Mouse (Mus musculus) forebrain, embryonic 15.5 days (tissue): ENCODE data around the gene Traf3ip3. TPM values are rescaled to one million over a fixed set of nuclear protein-coding genes. Genes with fewer than 3 reads are reported as not detected.

Experiments
- ATAC-seq: fragments of 200-750 bp; cut with Nextera tagmentation; replicated peaks from 2 replicates; pipeline ENCODE4 v1.8.0; 2017; ENCODE audit warnings: mild to moderate bottlenecking, moderate TSS enrichment, moderate library complexity
- H3K27ac ChIP-seq: fragments of 300-500 bp; sonication (generic); replicated peaks from 2 replicates; pipeline ENCODE4 v1.5.1; 2015; ENCODE audit warnings: mild to moderate bottlenecking, inconsistent platforms
- H3K27me3 ChIP-seq: fragments of 300-500 bp; sonication (generic); 2 replicates; pipeline ENCODE4 v1.6.1; 2015; ENCODE audit warnings: inconsistent platforms
- H3K36me3 ChIP-seq: fragments of 300-500 bp; sonication (generic); 2 replicates; pipeline ENCODE4 v1.6.1; 2015; ENCODE audit warnings: mild to moderate bottlenecking, inconsistent platforms
- H3K4me1 ChIP-seq: fragments of 300-500 bp; sonication (generic); 2 replicates; pipeline ENCODE4 v1.6.1; 2015; ENCODE audit warnings: inconsistent platforms
- H3K4me2 ChIP-seq: fragments of 300-500 bp; sonication (generic); replicated peaks from 2 replicates; pipeline ENCODE4 v1.6.1; 2015; ENCODE audit warnings: mild to moderate bottlenecking, inconsistent platforms
- H3K4me3 ChIP-seq: fragments of 300-500 bp; sonication (generic); 2 replicates; pipeline ENCODE4 v1.5.1; 2015; ENCODE audit warnings: mild to moderate bottlenecking, inconsistent platforms
- H3K9ac ChIP-seq: fragments of 300-500 bp; sonication (generic); replicated peaks from 2 replicates; pipeline ENCODE4 v1.6.1; 2015; ENCODE audit warnings: mild to moderate bottlenecking, inconsistent platforms
- H3K9me3 ChIP-seq: fragments of 300-500 bp; sonication (generic); 2 replicates; pipeline ENCODE4 v1.6.1; 2016; ENCODE audit warnings: inconsistent platforms
- WGBS: fragments of 180-500 bp; shearing (Covaris S2); methylation state at CpG from one replicate; pipeline ENCODE4 v1.1.7; 2015; ENCODE audit warnings: mixed read lengths; 5-methylcytosine and 5-hydroxymethylcytosine counted together
- polyA plus RNA-seq: library from polyadenylated mRNA; unstranded; fragments of >200 nt; fragmentation: Nextera tagmentation; extraction: Ambion mirVana; gene quantifications from 2 replicates; pipeline ENCODE4 v1.2.1, GENCODE M21; 2015

The Traf3ip3 gene
- polyA plus RNA-seq, 1 experiment from 2014 or later = 1.3 TPM

GRCm38 (mm10) chr1:193174143-193174733 is 27.3 kb downstream of the Traf3ip3 start:
- Histone ChIP-seq H3K36me3 (no peaks in the 10 kb centered on the region), H3K4me2 (peak overlapping the region; percentile 94), H3K4me3 (peak overlapping the region; percentile 60), H3K4me1 (peaks cover 37% of the 10 kb centered on the region), H3K27me3 (no peaks in the 10 kb centered on the region), H3K9ac (peak overlapping the region; percentile 77; the same call in 1 of the 2 replicates), H3K9me3 (no peaks in the 10 kb centered on the region), H3K27ac (no peak overlapping the region)
- WGBS = 92% methylated on average over 13 of the region's 13 CpGs
- ATAC-seq = no peak

GRCm38 (mm10) chr1:193173810-193174129 is 27.7 kb downstream of the Traf3ip3 start:
- no peaks in the 10 kb centered on the region for H3K36me3 ChIP-seq
- peak overlapping the region; percentile 83 for H3K27ac ChIP-seq
- peaks cover 37% of the 10 kb centered on the region for H3K4me1 ChIP-seq
- H3K27me3 ChIP-seq = no peaks in the 10 kb centered on the region
- peak overlapping the region; percentile 94 for H3K4me2 ChIP-seq
- peak overlapping the region; percentile 60 for H3K4me3 ChIP-seq
- ATAC-seq = no peak
- peak overlapping the region; percentile 77 for H3K9ac ChIP-seq
- WGBS = 22% methylated on average over 9 of the region's 9 CpGs
- no peaks in the 10 kb centered on the region for H3K9me3 ChIP-seq

- peaks cover 37% of the 10 kb centered on the region for H3K4me1 ChIP-seq
- no peaks in the 10 kb centered on the region for H3K36me3 ChIP-seq
- no peaks in the 10 kb centered on the region for H3K27me3 ChIP-seq
- peak overlapping the region; percentile 77 for H3K9ac ChIP-seq
- peak overlapping the region; percentile 60 for H3K4me3 ChIP-seq
- H3K4me2 ChIP-seq = peak overlapping the region; percentile 94
- no peaks in the 10 kb centered on the region for H3K9me3 ChIP-seq
- H3K27ac ChIP-seq = peak overlapping the region; percentile 83
- ATAC-seq = peak; percentile 99
- WGBS = under 1% methylated on average over 48 of the region's 48 CpGs
Measured at GRCm38 (mm10) chr1:193172991-193173809, 28.3 kb downstream of the Traf3ip3 start.

GRCm38 (mm10) chr1:193169856-193170255 is 31.6 kb downstream of the Traf3ip3 start:
- Histone ChIP-seq H3K27me3 (no peaks in the 10 kb centered on the region), H3K4me2 (no peak overlapping the region), H3K4me3 (no peak overlapping the region), H3K9me3 (no peaks in the 10 kb centered on the region), H3K4me1 (peaks cover 28% of the 10 kb centered on the region), H3K27ac (no peak overlapping the region), H3K36me3 (no peaks in the 10 kb centered on the region), H3K9ac (no peak overlapping the region)
- WGBS = 58% methylated on average over 2 of the region's 2 CpGs
- ATAC-seq = no peak

- H3K4me1 ChIP-seq = peaks cover 23% of the 10 kb centered on the region
- no peak overlapping the region for H3K27ac ChIP-seq
- H3K36me3 ChIP-seq = no peaks in the 10 kb centered on the region
- 93% methylated on average over 7 of the region's 7 CpGs for WGBS
- no peak overlapping the region for H3K4me3 ChIP-seq
- H3K4me2 ChIP-seq = no peak overlapping the region
- no peaks in the 10 kb centered on the region for H3K9me3 ChIP-seq
- H3K9ac ChIP-seq = no peak overlapping the region
- ATAC-seq = no peak
- H3K27me3 ChIP-seq = no peaks in the 10 kb centered on the region
Measured at GRCm38 (mm10) chr1:193169228-193169627, 32.3 kb downstream of the Traf3ip3 start.

- 91% methylated on average over 3 of the region's 3 CpGs for WGBS
- no peak for ATAC-seq
Measured at GRCm38 (mm10) chr1:193167746-193168145, 33.8 kb downstream of the Traf3ip3 start, which contains the start of gene A130010J15Rik. TSS of gene A130010J15Rik (plus strand) at chr1:193168046.

GRCm38 (mm10) chr1:193160317-193161032 is 41.0 kb downstream of the Traf3ip3 start:
- peaks cover 4% of the 10 kb centered on the region; the same call in 1 of the 2 replicates for H3K4me1 ChIP-seq
- H3K9ac ChIP-seq = no peak overlapping the region
- ATAC-seq = no peak
- no peaks in the 10 kb centered on the region for H3K27me3 ChIP-seq
- no peaks in the 10 kb centered on the region for H3K36me3 ChIP-seq
- 13% methylated on average over 18 of the region's 18 CpGs for WGBS
- no peaks in the 10 kb centered on the region for H3K9me3 ChIP-seq
- no peak overlapping the region for H3K27ac ChIP-seq
- no peak overlapping the region for H3K4me3 ChIP-seq
- peak overlapping the region; percentile 31 for H3K4me2 ChIP-seq

More at GRCm38 (mm10) chr1:193167746-193168145, 33.8 kb downstream of the Traf3ip3 start, which contains the start of gene A130010J15Rik:
- no peak within 1 kb of the TSS for H3K4me2 ChIP-seq
- peaks cover 17% of the 10 kb centered on the region for H3K4me1 ChIP-seq
- no peak within 1 kb of the TSS for H3K9ac ChIP-seq
- H3K27ac ChIP-seq = no peak within 1 kb of the TSS
- no peaks in the 10 kb centered on the region for H3K9me3 ChIP-seq
- no peaks in the 10 kb centered on the region for H3K36me3 ChIP-seq
- no peak within 1 kb of the TSS for H3K4me3 ChIP-seq
- no peaks in the 10 kb centered on the region for H3K27me3 ChIP-seq

GRCm38 (mm10) chr1:193159613-193160012 is 41.9 kb downstream of the Traf3ip3 start:
- H3K4me1 ChIP-seq = peaks cover 4% of the 10 kb centered on the region; the same call in 1 of the 2 replicates
- no peak for ATAC-seq
- H3K4me3 ChIP-seq = no peak overlapping the region
- H3K27ac ChIP-seq = no peak overlapping the region
- WGBS = 57% methylated on average over 1 of the region's 1 CpGs
- H3K9ac ChIP-seq = no peak overlapping the region
- peaks cover 3% of the 10 kb centered on the region; the same call in 1 of the 2 replicates for H3K27me3 ChIP-seq
- no peaks in the 10 kb centered on the region for H3K36me3 ChIP-seq
- H3K4me2 ChIP-seq = no peak overlapping the region
- H3K9me3 ChIP-seq = no peaks in the 10 kb centered on the region

GRCm38 (mm10) chr1:193159163-193159562 is 42.3 kb downstream of the Traf3ip3 start:
- 79% methylated on average over 3 of the region's 3 CpGs for WGBS
- Histone ChIP-seq H3K4me1 (peaks cover 4% of the 10 kb centered on the region; the same call in 1 of the 2 replicates), H3K4me2 (no peak overlapping the region)

GRCm38 (mm10) chr1:193157111-193157492 is 44.4 kb downstream of the Traf3ip3 start:
- H3K4me3 ChIP-seq = no peak overlapping the region
- H3K4me2 ChIP-seq = no peak overlapping the region
- 78% methylated on average over 8 of the region's 8 CpGs for WGBS
- no peak for ATAC-seq
- peaks cover 11% of the 10 kb centered on the region; the same call in 1 of the 2 replicates for H3K4me1 ChIP-seq
- no peak overlapping the region for H3K27ac ChIP-seq
- H3K27me3 ChIP-seq = peaks cover 23% of the 10 kb centered on the region
- H3K36me3 ChIP-seq = no peaks in the 10 kb centered on the region
- H3K9ac ChIP-seq = no peak overlapping the region
- no peaks in the 10 kb centered on the region for H3K9me3 ChIP-seq

More at GRCm38 (mm10) chr1:193159163-193159562, 42.3 kb downstream of the Traf3ip3 start:
- H3K4me3 ChIP-seq = no peak overlapping the region
- no peak overlapping the region for H3K9ac ChIP-seq
- H3K9me3 ChIP-seq = no peaks in the 10 kb centered on the region
- H3K27me3 ChIP-seq = peaks cover 8% of the 10 kb centered on the region
- H3K36me3 ChIP-seq = no peaks in the 10 kb centered on the region
- no peak overlapping the region for H3K27ac ChIP-seq
- ATAC-seq = no peak

- H3K27ac ChIP-seq = no peak overlapping the region
- no peak overlapping the region for H3K4me3 ChIP-seq
- peaks cover 27% of the 10 kb centered on the region for H3K27me3 ChIP-seq
- H3K9ac ChIP-seq = no peak overlapping the region
- ATAC-seq = no peak
- H3K9me3 ChIP-seq = no peaks in the 10 kb centered on the region
- peaks cover 11% of the 10 kb centered on the region; the same call in 1 of the 2 replicates for H3K4me1 ChIP-seq
- H3K36me3 ChIP-seq = no peaks in the 10 kb centered on the region
- 78% methylated on average over 15 of the region's 15 CpGs for WGBS
- H3K4me2 ChIP-seq = no peak overlapping the region
Measured at GRCm38 (mm10) chr1:193156316-193157110, 45.0 kb downstream of the Traf3ip3 start.
